Mouse (Mus musculus) neutrophil, adult 5-6 weeks (primary cell): ENCODE data around the gene Mta2. TPM values are rescaled to one million over a fixed set of nuclear protein-coding genes. Genes with fewer than 3 reads are reported as not detected.
"Not testable (repeated sequence)": the region's sequence is repeated elsewhere in the genome, so short reads cannot be mapped to it uniquely, and the experiment has no call there.

Experiments used
- ATAC-seq: fragments of 151-379, 151-347 bp; 2 replicates; pipeline ENCODE4 v1.8.0; 2017; ENCODE audit warnings: mild to moderate bottlenecking, moderate TSS enrichment; ENCODE audit not compliant: insufficient number of reproducible peaks, poor library complexity, low FRiP score, severe bottlenecking; ENCODE audit errors: extremely low read depth
- total RNA-seq: library from RNA; stranded (forward); fragments of 200-1000 nt; gene quantifications from 2 replicates; pipeline ENCODE4 v1.2.3, GENCODE M21; 2017

Mta2 gene
- 165 and 169 TPM in 2 replicates for total RNA-seq

DNA sequence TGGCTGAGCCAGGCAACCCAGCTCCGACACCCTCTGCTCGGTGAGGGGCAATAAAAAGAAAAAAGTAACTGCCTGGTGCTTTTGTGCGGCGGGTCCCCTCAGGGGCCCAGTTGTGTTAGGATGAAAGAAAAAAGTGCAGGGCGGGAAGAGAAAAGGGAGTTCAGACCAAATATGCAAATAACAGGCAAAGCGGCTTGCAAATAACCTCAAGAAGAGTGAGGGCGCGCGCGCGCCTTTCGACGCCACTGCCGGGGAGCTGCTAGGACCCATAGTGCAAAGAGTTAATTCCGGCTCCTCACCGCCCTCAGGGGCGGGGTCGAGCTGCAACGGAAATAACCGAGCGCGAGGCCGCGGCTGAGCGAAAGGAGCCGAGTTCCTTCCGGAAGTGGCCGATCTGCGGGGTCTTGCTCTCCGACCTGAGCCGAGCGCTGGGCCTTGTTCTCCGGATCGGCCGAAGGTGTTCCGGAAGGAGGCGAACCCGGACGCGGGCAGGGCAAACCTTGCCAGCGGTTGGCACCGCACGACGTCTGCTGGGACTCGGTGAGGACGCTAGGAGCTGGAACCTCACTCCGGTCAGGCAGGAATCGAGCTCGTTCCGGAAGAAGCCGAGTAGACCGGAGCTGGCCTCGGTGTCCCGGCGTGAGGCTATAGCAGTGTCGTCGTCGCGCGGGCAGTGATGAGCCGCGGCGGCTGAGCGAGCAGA is at the start of gene Mta2:
Gene Mta2 (plus strand): TSS at position 361 of the 703 bp plus-strand sequence.
- ATAC-seq: peak; percentile 85

DNA sequence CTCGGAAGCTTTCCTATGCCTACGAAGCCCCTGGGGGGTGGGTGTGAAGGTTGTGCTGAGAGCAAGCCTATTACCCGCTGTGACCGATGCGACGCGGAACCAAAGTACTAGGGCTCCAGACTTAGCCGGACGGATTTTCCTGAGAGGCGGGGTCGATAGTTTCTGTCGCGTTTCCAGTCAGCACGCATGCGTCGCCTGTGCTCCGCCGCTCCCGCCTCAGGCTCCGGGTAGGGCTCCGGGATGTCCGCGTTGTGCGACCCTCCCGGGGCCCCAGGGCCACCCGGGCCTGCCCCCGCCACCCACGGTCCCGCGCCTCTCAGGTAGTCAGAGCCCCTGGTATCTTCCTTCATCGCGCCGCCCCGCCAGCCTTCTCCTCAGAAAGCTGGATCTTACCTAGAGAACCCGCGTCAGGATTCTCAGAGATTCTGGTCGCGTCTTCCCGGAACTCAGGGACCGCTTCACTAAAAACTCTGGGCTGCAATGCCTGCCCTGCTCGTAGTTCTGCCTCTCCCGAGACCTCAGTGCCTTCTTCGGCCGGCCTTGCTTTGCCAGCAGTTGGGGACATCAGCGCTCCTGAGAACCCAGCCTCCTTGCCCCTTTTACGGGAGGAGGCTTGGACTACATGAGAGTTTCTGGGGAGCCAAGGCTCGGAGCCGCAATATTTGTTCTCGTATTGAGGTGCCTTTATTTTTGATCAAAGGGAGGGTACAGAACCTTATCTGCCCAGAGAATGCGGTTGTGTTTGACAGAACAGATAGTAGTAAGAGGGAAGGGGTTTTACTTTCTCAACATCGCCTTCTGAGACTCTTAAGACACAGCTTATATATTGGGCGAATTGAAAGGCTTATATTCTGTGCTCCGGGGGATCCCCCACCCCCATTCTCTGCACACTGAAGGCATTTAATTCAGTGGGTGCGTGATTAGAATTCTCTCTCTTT is 48.6 kb upstream of the Mta2 start, which contains the start of gene Ints5:
Gene Ints5 (plus strand): TSS at position 177 of the 938 bp plus-strand sequence.
- ATAC-seq: peak; percentile 53; the same call in 1 of the 2 replicates

DNA sequence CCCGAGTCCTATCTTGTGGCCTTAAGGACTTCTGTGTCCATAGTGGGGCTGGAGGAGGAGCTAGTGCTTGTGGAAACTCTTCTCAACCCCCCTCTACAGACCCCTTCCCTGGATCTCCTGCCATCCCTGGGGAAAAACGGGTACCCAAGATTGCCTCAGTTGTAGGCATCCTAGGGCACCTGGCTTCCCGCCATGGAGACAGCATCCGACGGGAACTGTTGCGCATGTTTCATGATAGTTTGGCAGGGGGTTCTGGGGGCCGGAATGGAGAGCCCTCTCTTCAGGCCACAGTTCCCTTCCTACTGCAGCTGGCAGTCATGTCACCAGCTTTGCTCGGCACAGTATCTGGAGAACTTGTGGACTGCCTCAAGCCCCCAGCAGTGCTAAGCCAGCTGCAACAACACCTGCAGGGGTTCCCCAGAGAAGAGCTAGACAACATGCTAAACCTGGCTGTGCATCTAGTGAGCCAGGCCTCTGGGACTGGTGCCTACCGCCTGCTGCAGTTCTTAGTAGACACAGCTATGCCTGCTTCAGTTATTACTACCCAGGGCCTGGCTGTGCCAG is 46.2 kb upstream of the Mta2 start:
- ATAC-seq: no peak

DNA sequence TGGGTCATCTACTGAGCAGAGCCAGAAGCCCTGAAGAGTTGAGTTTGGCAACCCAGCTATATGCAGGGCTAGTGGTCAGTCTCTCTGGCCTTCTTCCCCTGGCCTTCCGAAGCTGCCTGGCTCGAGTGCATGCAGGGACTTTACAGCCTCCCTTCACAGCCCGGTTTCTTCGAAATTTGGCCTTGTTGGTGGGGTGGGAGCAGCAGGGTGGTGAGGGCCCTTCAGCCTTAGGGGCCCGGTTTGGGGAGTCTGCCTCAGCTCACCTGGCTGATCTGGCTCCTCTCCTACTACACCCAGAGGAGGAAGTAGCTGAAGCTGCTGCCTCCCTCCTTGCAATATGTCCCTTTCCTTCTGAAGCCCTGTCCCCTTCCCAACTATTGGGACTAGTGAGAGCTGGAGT is 45.4 kb upstream of the Mta2 start:
- ATAC-seq: not testable (repeated sequence)

DNA sequence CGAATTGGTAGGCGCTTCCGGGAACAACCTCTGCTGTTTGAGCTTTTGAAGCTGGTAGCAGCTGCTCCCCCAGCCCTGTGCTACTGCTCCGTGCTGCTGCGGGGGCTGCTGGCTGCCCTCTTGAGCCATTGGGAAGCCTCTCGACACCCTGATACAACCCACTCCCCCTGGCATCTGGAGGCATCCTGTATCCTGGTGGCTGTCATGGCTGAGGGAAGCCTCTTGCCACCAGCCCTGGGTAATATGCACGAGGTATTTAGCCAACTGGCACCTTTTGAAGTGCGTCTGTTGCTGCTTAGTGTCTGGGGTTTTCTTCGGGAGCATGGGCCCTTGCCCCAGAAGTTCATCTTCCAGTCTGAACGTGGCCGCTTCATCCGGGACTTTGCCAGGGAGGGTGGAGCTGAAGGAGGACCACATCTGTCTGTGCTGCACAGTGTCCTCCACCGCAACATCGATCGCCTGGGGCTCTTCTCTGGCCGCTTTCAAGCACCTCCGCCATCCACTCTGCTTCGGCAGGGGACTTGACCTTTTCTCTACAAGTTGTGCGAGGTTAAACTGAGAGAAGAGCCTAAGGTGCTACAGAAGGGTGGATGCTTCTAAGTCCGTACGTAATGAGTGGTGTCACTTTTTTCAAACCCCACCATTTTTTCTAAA is 44.3 kb upstream of the Mta2 start:
- ATAC-seq: not testable (repeated sequence)

DNA sequence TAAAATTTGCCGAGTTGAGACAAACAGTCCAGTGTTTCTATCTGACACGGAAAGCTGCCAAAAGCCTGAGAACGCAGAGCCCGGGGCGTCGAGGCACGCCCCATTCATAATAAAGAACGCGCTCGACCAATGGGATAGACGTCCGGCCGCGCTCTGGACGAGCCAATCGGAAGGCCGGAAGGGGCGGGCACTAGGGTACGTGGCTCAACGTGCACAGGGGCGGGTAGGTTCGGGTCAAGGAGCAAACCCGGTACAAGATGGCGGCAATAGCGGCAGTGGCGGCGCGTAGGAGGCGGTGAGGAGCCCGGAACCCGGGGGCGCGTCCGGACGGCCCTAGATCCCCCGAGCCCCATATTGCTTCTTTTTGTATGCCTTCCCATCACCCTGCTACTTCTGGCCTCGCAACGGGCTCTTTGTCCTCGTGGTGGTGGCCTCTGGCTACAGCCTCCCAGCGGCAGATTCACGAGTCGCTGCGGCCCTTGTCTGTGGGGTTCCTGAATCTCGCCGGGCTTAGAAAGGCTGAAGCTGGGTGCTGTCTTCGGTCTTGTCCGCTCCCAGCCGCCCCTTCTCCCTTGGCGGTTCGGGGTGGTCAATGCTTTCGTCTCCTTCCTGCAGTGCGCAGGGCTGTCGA is 43.7 kb upstream of the Mta2 start, which contains the start of gene Ganab:
Gene Ganab (plus strand): TSS at position 207 of the 631 bp plus-strand sequence.
- ATAC-seq: peak; percentile 99

DNA sequence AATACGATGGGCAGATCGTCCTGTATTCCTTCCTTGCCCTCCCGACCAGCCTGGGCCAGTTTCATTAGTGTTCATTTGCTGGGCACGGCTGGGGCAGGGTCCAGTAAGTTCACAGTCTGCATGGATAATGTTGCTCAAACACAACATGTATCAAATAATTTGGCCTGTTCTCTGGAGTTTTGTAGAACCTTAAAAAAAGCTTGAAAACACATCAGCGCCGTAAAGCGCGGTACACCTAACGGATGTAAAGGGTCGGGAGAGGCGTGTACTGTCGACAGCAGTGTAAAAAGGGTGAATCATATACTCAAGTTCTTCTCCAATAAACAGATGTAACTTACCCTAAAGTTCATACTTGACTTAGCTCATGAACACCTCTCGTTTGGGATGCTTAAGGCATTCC is 43.1 kb upstream of the Mta2 start:
- ATAC-seq: no peak

DNA sequence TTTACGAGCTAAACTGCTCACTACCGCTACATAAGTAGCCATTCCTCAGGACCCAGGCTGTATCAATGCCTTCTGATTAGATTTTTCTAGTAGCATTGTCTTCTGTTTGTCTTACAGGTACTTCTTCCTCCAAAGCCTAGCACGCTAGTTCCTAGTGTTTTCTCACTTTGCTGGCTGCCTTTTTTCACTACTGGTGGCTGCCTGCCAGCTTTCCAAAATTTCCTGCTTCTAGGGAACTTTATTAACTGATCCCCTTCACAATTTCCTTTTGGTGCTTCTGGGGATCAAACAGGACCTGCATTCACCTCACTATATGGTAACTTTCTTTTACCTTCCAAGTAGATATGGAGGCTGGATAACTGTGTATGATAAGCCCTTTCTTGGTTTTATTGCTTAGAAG is 42.6 kb upstream of the Mta2 start:
- no peak for ATAC-seq

DNA sequence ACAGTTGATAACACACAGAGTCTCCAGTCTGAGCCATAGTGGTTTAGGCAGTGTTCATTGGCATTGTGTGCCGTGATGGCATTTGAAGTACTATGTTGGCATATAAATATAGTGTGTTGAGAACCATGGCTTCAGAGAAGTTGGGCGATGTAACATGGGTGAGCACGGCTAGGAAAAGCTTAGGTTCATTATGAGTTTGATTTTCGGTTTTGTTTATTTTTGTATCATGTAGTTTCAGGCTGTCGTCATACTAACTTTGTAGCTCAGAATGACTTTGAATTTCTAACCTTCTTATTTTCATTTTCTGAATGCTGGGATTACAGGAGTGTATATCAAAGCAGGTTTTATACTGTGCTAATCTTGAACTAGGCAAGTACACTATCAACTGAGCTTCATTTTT is 38.3 kb upstream of the Mta2 start:
- no peak for ATAC-seq

DNA sequence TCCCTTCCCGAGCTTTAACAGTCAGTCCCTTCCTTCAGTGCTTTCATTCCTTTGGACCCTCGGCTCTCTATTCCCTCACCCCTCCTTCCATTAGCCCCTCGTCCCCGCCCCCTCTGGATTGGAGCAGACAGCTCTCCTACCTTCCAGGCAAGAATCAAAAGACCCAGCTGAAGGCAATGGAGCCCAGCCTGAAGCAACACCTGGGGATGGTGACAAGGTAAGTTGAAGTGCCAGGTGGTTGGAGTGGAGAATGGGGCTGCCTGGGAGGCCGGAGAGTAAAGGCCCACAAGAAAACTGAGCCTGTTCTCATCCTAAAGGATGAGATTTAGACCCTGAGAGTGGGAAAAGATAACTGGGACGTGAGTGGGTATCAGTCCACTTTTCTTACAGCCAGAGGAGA is 33.1 kb upstream of the Mta2 start:
- ATAC-seq: no peak

DNA sequence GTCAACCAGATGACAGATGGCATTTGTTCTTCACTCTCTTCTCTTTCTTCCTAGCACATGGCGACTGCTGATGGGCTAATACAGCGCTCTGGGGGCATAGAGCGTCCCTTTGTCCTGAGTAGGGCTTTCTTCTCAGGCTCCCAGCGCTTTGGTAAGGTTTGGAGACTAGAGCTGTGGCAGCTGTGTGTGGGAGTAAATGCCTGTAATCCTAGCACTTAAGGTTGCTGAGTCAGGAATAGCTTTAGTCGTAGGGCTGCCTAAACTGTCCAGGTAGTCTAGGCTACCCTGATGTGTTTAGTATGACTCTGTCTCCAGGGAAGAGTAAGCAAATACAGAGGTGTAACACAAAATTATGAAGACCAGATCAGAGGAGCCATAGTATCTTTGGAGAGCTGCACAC is 29.9 kb upstream of the Mta2 start:
- no peak for ATAC-seq

DNA sequence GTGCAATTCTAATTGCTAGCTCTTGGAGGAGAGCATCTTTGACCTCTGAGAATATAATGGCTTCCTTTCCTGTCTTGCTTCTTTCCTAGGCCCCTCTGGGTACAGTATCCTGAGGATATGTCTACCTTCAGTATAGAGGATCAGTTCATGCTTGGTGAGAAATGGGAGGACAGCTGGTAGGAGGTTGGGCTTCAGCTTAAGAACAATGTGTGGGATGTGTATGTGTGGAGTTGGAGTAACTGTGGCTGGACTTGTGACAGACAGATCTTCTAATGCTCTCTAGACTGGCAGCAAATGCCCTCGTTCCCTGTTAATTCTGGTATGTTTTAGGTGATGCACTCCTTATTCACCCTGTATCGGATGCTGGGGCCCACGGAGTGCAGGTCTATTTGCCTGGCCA is 27.5 kb upstream of the Mta2 start:
- ATAC-seq: no peak

DNA sequence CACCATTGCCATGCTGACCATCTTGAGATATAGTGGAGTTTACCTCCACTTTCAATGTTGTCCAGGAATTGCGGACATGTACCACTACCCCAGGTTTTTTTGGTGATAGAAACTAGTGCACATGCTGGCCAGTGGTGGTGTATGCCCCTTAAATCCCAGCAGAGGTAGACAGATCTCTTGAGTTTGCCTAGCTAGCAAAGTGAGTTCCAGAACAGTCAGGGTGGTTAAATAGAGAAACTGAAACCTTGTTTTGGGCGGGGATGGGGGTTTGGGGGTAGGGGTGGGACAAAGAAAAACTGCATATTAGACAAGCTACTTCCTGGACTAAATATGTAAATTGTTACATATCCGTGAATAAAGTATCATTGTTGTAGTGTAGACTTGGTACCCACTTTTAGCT is 22.7 kb upstream of the Mta2 start:
- no peak for ATAC-seq

DNA sequence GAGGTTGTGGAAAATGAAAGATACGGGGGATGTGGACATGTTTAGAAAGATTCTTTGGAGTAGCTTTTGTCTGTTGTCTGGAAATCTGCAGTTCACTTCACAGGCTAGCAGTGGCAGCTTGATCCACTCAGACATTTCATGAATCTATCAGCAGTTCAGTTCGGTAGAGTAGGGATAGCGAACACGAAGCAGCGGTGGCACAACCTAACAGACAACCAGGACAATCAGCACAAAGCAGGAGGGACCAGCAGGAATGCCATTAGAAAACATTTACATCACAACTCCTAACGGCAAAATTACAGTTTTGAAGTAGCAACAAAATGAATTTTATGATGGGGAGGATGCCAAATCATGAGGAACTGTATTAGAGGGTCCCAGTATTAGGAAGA is 22.0 kb upstream of the Mta2 start:
- no peak for ATAC-seq

DNA sequence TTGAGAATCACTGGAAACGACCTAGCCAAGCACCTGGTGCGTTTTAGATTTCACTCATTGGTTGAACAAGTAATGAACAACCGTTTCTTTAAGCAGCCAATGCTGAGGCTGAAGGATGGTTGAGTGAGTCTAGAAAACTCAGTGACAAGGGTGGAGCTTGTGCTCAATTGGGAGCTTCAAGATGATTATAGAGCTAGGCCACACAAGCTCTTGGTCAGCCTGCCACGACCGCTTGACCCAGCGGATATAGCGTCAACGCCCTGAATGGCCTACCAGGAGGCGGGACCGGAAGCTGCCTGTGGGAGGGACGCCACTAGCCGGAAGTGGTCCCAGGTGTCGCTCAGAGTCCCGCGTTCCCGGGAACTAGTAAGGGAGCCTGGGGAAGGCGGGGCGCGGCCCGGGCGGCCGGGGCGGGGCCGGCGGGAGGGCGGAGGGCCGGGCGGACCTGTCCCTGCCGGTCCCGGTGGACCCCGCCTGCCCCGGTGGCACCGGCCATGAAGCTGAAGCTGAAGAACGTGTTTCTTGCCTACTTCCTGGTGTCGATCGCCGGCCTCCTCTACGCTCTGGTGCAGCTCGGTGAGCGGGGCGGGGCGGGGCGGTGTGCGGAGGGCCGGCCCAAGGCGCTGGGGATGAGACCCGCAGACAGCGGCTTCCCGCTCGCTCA is 21.5 kb upstream of the Mta2 start, which contains the start of gene B3gat3:
Gene B3gat3 (plus strand): TSS at position 302 of the 664 bp plus-strand sequence.
- peak; percentile 88 for ATAC-seq

DNA sequence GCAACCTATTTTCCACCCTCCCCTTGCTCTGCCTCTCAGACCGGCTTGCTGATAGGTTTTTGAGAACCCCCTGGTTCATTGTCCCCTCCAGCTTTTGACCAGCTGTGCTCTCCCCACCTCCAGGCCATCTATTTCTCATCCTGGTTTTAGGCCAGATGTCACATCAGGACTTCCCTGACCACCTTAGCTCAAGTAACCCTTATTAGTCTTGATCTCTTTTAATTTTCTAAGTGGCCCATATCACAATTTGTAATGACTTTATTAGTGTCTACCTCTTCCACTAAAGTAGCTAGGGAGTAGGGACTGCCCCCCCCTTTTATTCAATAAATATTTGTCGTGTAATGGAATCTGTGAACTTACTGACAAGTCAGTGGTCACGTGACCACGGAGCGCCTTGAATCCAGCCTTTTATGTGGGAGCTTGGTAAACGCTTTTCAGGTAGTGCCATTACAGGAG is 20.8 kb upstream of the Mta2 start:
- ATAC-seq: no peak

DNA sequence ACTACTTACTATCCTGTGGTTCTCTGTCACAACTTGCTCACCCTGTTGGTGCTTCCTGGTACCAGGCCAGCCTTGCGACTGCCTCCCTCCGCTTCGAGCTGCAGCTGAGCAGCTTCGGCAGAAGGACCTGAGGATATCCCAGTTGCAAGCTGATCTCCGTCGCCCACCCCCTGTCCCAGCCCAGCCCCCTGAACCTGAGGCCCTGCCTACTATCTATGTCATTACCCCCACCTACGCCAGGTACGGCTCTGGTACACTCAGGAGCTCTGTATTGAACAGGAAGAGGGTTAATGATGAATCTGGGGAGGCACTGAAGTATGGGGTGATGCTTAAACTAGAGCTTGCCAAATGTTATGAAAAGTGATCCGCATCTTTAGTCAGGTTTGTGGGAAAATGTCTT is 19.9 kb upstream of the Mta2 start:
- ATAC-seq: no peak

DNA sequence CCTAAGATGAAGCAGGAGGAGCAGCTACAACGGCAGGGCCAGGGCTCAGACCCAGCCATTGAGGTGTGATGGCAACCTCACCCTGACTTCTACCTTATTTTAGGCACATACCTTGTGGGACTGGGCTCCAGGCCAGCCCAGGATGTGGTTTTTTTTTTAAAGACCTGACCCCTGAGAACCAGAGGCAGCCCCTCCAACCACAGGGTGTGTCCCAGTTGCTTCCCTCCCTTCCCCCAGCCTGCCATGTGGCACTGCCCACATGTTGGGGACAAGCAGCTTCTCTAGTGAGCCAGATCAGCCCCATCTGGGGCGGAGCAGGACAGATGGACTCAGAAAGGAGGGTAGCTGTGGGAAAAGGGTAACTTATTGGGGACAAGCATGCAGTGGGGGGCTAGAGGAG is 14.9 kb upstream of the Mta2 start:
- ATAC-seq: no peak
